Mouse (Mus musculus): ENCODE measurements around the gene Bbs9. TPM values are rescaled to one million over a fixed set of nuclear protein-coding genes. Genes with fewer than 3 reads are reported as not detected.

Gene Bbs9
- polyA plus RNA-seq, 1 experiment from 2014 or later, result 18.4 TPM

- no peak overlapping the region for H3K27ac ChIP-seq (ENCODE audit: low read depth, low read length)
- H3K4me1 ChIP-seq (replicated peaks; ENCODE audit: control insufficient read depth, insufficient read depth, low read length), result peaks cover under 1% of the 10 kb centered on the region; the same call in 1 of the 2 replicates
- H3K9me3 ChIP-seq (ENCODE audit: control insufficient read depth, low read length), result no peaks in the 10 kb centered on the region
- H3K27me3 ChIP-seq (ENCODE audit: control insufficient read depth, insufficient read depth, low read length), result no peaks in the 10 kb centered on the region
- ATAC-seq (replicated peaks; ENCODE audit: low FRiP score), result no peak
- H3K4me2 ChIP-seq (ENCODE audit: low read depth, low read length, severe bottlenecking), result no peak overlapping the region
- WGBS, result 86% methylated on average over 21 of the region's 21 CpGs
- no peak for DNase-seq (ENCODE audit: low spot score)
- H3K36me3 ChIP-seq (ENCODE audit: control insufficient read depth, insufficient read depth, low read length), result no peaks in the 10 kb centered on the region
- H3K9ac ChIP-seq (ENCODE audit: low read length), result no peak overlapping the region
- H3K4me3 ChIP-seq (ENCODE audit: low read depth, low read length), result no peak overlapping the region
Observed at GRCm38 (mm10) chr9:22829212-22829960, 353.9 kb downstream of the Bbs9 start.

GRCm38 (mm10) chr9:22834994-22835512, 359.5 kb downstream of the Bbs9 start:
- Histone ChIP-seq H3K4me1 (replicated peaks; ENCODE audit: control insufficient read depth, insufficient read depth, low read length) (peaks cover 5% of the 10 kb centered on the region; the same call in 1 of the 2 replicates), H3K27ac (ENCODE audit: low read depth, low read length) (no peak overlapping the region), H3K9ac (ENCODE audit: low read length) (no peak overlapping the region), H3K4me2 (ENCODE audit: low read depth, low read length, severe bottlenecking) (no peak overlapping the region), H3K36me3 (ENCODE audit: control insufficient read depth, insufficient read depth, low read length) (no peaks in the 10 kb centered on the region), H3K9me3 (ENCODE audit: control insufficient read depth, low read length) (no peaks in the 10 kb centered on the region), H3K27me3 (ENCODE audit: control insufficient read depth, insufficient read depth, low read length) (no peaks in the 10 kb centered on the region), H3K4me3 (ENCODE audit: low read depth, low read length) (no peak overlapping the region)
- DNase-seq (ENCODE audit: low spot score), result no peak
- ATAC-seq (replicated peaks; ENCODE audit: low FRiP score), result no peak
- WGBS, result 96% methylated on average over 1 of the region's 1 CpGs

- 30% methylated on average over 6 of the region's 6 CpGs for WGBS
- peaks cover 5% of the 10 kb centered on the region; the same call in 1 of the 2 replicates for H3K4me1 ChIP-seq (replicated peaks; ENCODE audit: control insufficient read depth, insufficient read depth, low read length)
- H3K9me3 ChIP-seq (ENCODE audit: control insufficient read depth, low read length), result no peaks in the 10 kb centered on the region
- ATAC-seq (replicated peaks; ENCODE audit: low FRiP score), result no peak
- H3K27me3 ChIP-seq (ENCODE audit: control insufficient read depth, insufficient read depth, low read length), result no peaks in the 10 kb centered on the region
- H3K4me3 ChIP-seq (ENCODE audit: low read depth, low read length), result no peak overlapping the region
- no peak overlapping the region; the same call in 1 of the 2 replicates for H3K27ac ChIP-seq (ENCODE audit: low read depth, low read length)
- no peak overlapping the region for H3K9ac ChIP-seq (ENCODE audit: low read length)
- H3K4me2 ChIP-seq (ENCODE audit: low read depth, low read length, severe bottlenecking), result no peak overlapping the region
- no peaks in the 10 kb centered on the region for H3K36me3 ChIP-seq (ENCODE audit: control insufficient read depth, insufficient read depth, low read length)
- DNase-seq (ENCODE audit: low spot score), result no peak
Observed at GRCm38 (mm10) chr9:22837000-22837399, 361.5 kb downstream of the Bbs9 start.

- WGBS, result 23% methylated on average over 4 of the region's 4 CpGs
- no peak overlapping the region for H3K4me2 ChIP-seq (ENCODE audit: low read depth, low read length, severe bottlenecking)
- peaks cover 5% of the 10 kb centered on the region; the same call in 1 of the 2 replicates for H3K4me1 ChIP-seq (replicated peaks; ENCODE audit: control insufficient read depth, insufficient read depth, low read length)
- no peaks in the 10 kb centered on the region for H3K9me3 ChIP-seq (ENCODE audit: control insufficient read depth, low read length)
- ATAC-seq (replicated peaks; ENCODE audit: low FRiP score), result no peak
- no peak overlapping the region for H3K9ac ChIP-seq (ENCODE audit: low read length)
- DNase-seq (ENCODE audit: low spot score), result no peak
- H3K27ac ChIP-seq (ENCODE audit: low read depth, low read length), result no peak overlapping the region
- no peaks in the 10 kb centered on the region for H3K36me3 ChIP-seq (ENCODE audit: control insufficient read depth, insufficient read depth, low read length)
- no peaks in the 10 kb centered on the region for H3K27me3 ChIP-seq (ENCODE audit: control insufficient read depth, insufficient read depth, low read length)
- H3K4me3 ChIP-seq (ENCODE audit: low read depth, low read length), result no peak overlapping the region
Observed at GRCm38 (mm10) chr9:22837702-22838210, 362.2 kb downstream of the Bbs9 start.

GRCm38 (mm10) chr9:22846048-22846447, 370.5 kb downstream of the Bbs9 start:
- H3K9ac ChIP-seq (ENCODE audit: low read length), result no peak overlapping the region
- no peak overlapping the region for H3K4me2 ChIP-seq (ENCODE audit: low read depth, low read length, severe bottlenecking)
- H3K9me3 ChIP-seq (ENCODE audit: control insufficient read depth, low read length), result no peaks in the 10 kb centered on the region
- DNase-seq (ENCODE audit: low spot score) (no peak), ATAC-seq (replicated peaks; ENCODE audit: low FRiP score) (no peak)
- H3K4me3 ChIP-seq (ENCODE audit: low read depth, low read length), result no peak overlapping the region
- whole genome bisulfite sequencing, result 95% methylated on average over 2 of the region's 2 CpGs
- H3K4me1 ChIP-seq (replicated peaks; ENCODE audit: control insufficient read depth, insufficient read depth, low read length), result no peaks in the 10 kb centered on the region
- no peaks in the 10 kb centered on the region for H3K27me3 ChIP-seq (ENCODE audit: control insufficient read depth, insufficient read depth, low read length)
- no peaks in the 10 kb centered on the region for H3K36me3 ChIP-seq (ENCODE audit: control insufficient read depth, insufficient read depth, low read length)
- no peak overlapping the region for H3K27ac ChIP-seq (ENCODE audit: low read depth, low read length)

- H3K4me2 ChIP-seq (ENCODE audit: low read depth, low read length, severe bottlenecking), result no peak overlapping the region
- whole genome bisulfite sequencing, result 90% methylated on average over 1 of the region's 1 CpGs
- H3K4me3 ChIP-seq (ENCODE audit: low read depth, low read length), result no peak overlapping the region
- no peaks in the 10 kb centered on the region for H3K9me3 ChIP-seq (ENCODE audit: control insufficient read depth, low read length)
- H3K27me3 ChIP-seq (ENCODE audit: control insufficient read depth, insufficient read depth, low read length), result no peaks in the 10 kb centered on the region
- no peaks in the 10 kb centered on the region for H3K36me3 ChIP-seq (ENCODE audit: control insufficient read depth, insufficient read depth, low read length)
- no peak overlapping the region for H3K9ac ChIP-seq (ENCODE audit: low read length)
- no peak overlapping the region for H3K27ac ChIP-seq (ENCODE audit: low read depth, low read length)
- no peak for DNase-seq (ENCODE audit: low spot score)
- H3K4me1 ChIP-seq (replicated peaks; ENCODE audit: control insufficient read depth, insufficient read depth, low read length), result no peaks in the 10 kb centered on the region
- no peak for ATAC-seq (replicated peaks; ENCODE audit: low FRiP score)
Observed at GRCm38 (mm10) chr9:22846783-22847182, 371.3 kb downstream of the Bbs9 start.

- Histone ChIP-seq H3K9me3 (ENCODE audit: control insufficient read depth, low read length) (no peaks in the 10 kb centered on the region), H3K4me1 (replicated peaks; ENCODE audit: control insufficient read depth, insufficient read depth, low read length) (no peaks in the 10 kb centered on the region), H3K27me3 (ENCODE audit: control insufficient read depth, insufficient read depth, low read length) (no peaks in the 10 kb centered on the region), H3K4me3 (ENCODE audit: low read depth, low read length) (no peak overlapping the region), H3K36me3 (ENCODE audit: control insufficient read depth, insufficient read depth, low read length) (no peaks in the 10 kb centered on the region), H3K27ac (ENCODE audit: low read depth, low read length) (no peak overlapping the region), H3K4me2 (ENCODE audit: low read depth, low read length, severe bottlenecking) (no peak overlapping the region), H3K9ac (ENCODE audit: low read length) (no peak overlapping the region)
- no peak for ATAC-seq (replicated peaks; ENCODE audit: low FRiP score)
- DNase-seq (ENCODE audit: low spot score), result no peak
- 92% methylated on average over 3 of the region's 3 CpGs for WGBS
Observed at GRCm38 (mm10) chr9:22848800-22849199, 373.3 kb downstream of the Bbs9 start.

- 84% methylated on average over 4 of the region's 4 CpGs for WGBS
- Histone ChIP-seq H3K4me1 (replicated peaks; ENCODE audit: control insufficient read depth, insufficient read depth, low read length) (no peaks in the 10 kb centered on the region), H3K27me3 (ENCODE audit: control insufficient read depth, insufficient read depth, low read length) (no peaks in the 10 kb centered on the region), H3K4me2 (ENCODE audit: low read depth, low read length, severe bottlenecking) (no peak overlapping the region), H3K4me3 (ENCODE audit: low read depth, low read length) (no peak overlapping the region), H3K9ac (ENCODE audit: low read length) (no peak overlapping the region), H3K36me3 (ENCODE audit: control insufficient read depth, insufficient read depth, low read length) (no peaks in the 10 kb centered on the region), H3K27ac (ENCODE audit: low read depth, low read length) (no peak overlapping the region), H3K9me3 (ENCODE audit: control insufficient read depth, low read length) (no peaks in the 10 kb centered on the region)
- no peak for DNase-seq (ENCODE audit: low spot score)
- ATAC-seq (replicated peaks; ENCODE audit: low FRiP score), result no peak
Observed at GRCm38 (mm10) chr9:22849212-22849611, 373.7 kb downstream of the Bbs9 start.

Measured in forebrain, embryonic 11.5 days (tissue).